Mouse (Mus musculus) spleen, postnatal 14 days (tissue): Measurements from ENCODE around the gene Bicdl2.
A peak's percentile ranks its signal among the peaks of the same experiment; 100 is the strongest.

Source experiments
- DNase-seq, 2 experiments: peaks; one replicate each; pipeline ENCODE4 v3.0.0; 2021 to 2022; ENCODE audit warnings: low spot score in 2 of 2

Gene Bicdl2

GRCm38 (mm10) chr17:23660117-23660875 lies at the start of gene Bicdl2:
Gene Bicdl2, plus strand, starts transcription at chr17:23660506.
- no peak for DNase-seq

- DNase-seq = no peak
These were observed 43.2 kb upstream of the Bicdl2 start for GRCm38 (mm10) chr17:23617087-23617486.

GRCm38 (mm10) chr17:23620351-23620750 lies 40.0 kb upstream of the Bicdl2 start:
- DNase-seq = no peak

- no peak for DNase-seq
These were observed 32.5 kb upstream of the Bicdl2 start for GRCm38 (mm10) chr17:23627813-23628212.

- DNase-seq = peak; percentile 51 to 71
These were observed 29.9 kb upstream of the Bicdl2 start for GRCm38 (mm10) chr17:23630195-23631020.

GRCm38 (mm10) chr17:23631241-23631640 lies 29.1 kb upstream of the Bicdl2 start:
- DNase-seq = no peak

GRCm38 (mm10) chr17:23644613-23645495 lies 15.5 kb upstream of the Bicdl2 start, which contains the start of gene Mmp25:
Gene Mmp25, minus strand, starts transcription at chr17:23645277.
- no peak for DNase-seq

- no peak for DNase-seq
These were observed 14.4 kb upstream of the Bicdl2 start for GRCm38 (mm10) chr17:23645894-23646293.

- no peak for DNase-seq
These were observed 8.9 kb upstream of the Bicdl2 start for GRCm38 (mm10) chr17:23651363-23651762.

GRCm38 (mm10) chr17:23653324-23653723 lies 7.0 kb upstream of the Bicdl2 start:
- no peak for DNase-seq

GRCm38 (mm10) chr17:23654001-23654400 lies 6.3 kb upstream of the Bicdl2 start:
- no peak for DNase-seq

GRCm38 (mm10) chr17:23654410-23654809 lies 5.9 kb upstream of the Bicdl2 start:
- DNase-seq = no peak

- DNase-seq = no peak
These were observed 1.9 kb upstream of the Bicdl2 start for GRCm38 (mm10) chr17:23658450-23658849.

GRCm38 (mm10) chr17:23660876-23661200 lies 532 bp downstream of the Bicdl2 start:
- no peak for DNase-seq

- no peak for DNase-seq
These were observed 1.2 kb downstream of the Bicdl2 start for GRCm38 (mm10) chr17:23661526-23661925.

- no peak for DNase-seq
These were observed 4.3 kb downstream of the Bicdl2 start for GRCm38 (mm10) chr17:23664556-23665021.

GRCm38 (mm10) chr17:23665511-23665910 lies 5.2 kb downstream of the Bicdl2 start:
- no peak for DNase-seq

GRCm38 (mm10) chr17:23670516-23671074 lies 10.3 kb downstream of the Bicdl2 start:
- DNase-seq = no peak

GRCm38 (mm10) chr17:23671519-23671918 lies 11.2 kb downstream of the Bicdl2 start:
- no peak for DNase-seq

- DNase-seq = no peak
These were observed 12.5 kb downstream of the Bicdl2 start for GRCm38 (mm10) chr17:23672761-23673160.

- peak; percentile 74 for DNase-seq
These were observed 13.2 kb downstream of the Bicdl2 start, which contains the start of the genes Hcfc1r1 and Thoc6 for GRCm38 (mm10) chr17:23673424-23674073. Gene Hcfc1r1, plus strand, starts transcription at chr17:23673596. Gene Thoc6, minus strand, starts transcription at chr17:23673882.
